Mouse (Mus musculus) adrenal gland, adult 8-10 months (tissue): ENCODE data around the gene Faap20. TPM values are rescaled to one million over a fixed set of nuclear protein-coding genes. Genes with fewer than 3 reads are reported as not detected.

Source experiments
- DNase-seq: peaks from one replicate; pipeline ENCODE4 v3.0.0; 2022
- total RNA-seq, 4 experiments: library from RNA; stranded (reverse); gene quantifications; 2 replicates each; pipeline ENCODE4 v1.2.4; 2022

Faap20 gene
- 10 to 100 TPM; 57.4 to 70.1 (median 60.8) TPM for total RNA-seq

DNA sequence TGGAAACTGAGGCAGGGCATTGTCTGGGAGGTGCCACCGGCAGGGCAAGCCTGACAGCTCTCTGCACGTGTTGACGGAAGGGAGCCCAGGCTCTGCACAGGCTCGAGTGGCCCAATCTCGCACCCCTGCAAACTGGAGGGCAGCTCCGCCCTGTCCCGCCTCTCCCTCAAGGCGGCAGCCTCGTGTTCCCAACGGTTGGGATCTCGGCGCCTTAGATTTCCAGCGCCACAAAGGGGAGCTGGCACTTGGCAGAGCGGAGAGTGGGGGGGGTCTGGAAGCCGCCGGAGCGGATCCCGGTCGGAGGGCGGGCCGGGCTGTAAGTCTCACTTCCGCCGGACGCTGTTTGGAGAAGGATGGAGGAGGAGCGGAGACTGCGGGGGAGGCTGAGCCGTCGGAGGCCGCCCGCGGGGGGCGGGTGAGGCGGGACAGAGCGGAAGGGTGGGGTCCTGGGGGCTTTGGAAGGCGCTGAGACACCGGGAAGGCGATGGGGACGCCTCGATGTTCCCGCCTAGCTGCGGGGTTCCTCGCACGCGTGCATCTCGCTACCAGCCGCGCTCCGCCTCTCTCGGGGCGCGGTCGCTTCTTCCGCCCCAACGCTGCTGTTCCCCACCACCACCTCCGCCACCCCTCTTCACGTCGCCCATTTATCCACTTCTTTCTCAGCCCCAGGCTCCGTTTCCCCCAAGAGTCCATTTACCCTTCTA, at the start of gene Faap20:
Faap20 (plus strand) TSS at position 155 of the 704 bp plus-strand sequence.
- peak; percentile 84 for DNase-seq

DNA sequence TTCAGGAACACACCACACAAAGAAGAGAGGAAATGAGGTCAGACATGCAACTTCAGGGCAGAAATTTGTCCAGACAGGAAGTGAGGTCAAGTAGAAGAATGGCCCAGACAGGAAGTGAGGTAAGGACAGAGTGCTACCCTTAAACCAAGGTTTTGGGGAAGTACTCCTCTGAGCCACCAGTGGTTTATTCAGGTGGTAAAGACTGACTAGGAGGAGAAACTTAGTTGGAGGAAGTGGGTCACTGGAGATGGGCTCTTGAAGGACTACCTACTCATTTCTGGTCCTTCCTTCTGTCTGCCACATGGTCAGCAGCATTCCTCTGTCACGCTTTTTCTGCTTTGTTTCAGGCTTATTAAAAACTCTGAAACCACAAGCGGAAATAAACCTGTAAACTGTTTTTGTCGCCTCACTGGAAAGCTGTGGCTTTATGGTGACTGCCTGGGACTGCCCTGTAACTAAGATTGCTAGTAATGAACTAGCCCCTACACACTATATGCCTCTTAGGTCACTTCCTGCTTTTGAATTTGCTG, 48.7 kb upstream of the Faap20 start:
- no peak for DNase-seq

DNA sequence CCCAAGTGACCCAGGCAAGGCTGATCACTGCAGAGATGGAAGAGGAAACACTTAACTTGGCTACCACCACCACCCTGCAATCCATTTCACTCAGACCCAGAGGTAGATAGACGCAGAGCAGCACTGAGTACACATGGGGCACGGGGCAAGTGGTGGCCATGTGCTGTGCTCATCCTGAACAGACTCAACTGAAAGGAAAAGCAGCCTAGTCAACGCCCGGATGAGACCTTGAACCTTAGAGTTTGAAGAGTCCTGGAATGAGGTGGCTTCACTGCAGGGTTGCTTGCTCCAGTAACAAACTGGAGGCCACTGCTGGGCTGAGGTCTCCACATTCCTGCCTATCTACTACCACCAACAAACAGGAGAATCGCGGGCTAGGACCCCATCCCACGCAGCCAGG, 47.8 kb upstream of the Faap20 start:
- DNase-seq: no peak

DNA sequence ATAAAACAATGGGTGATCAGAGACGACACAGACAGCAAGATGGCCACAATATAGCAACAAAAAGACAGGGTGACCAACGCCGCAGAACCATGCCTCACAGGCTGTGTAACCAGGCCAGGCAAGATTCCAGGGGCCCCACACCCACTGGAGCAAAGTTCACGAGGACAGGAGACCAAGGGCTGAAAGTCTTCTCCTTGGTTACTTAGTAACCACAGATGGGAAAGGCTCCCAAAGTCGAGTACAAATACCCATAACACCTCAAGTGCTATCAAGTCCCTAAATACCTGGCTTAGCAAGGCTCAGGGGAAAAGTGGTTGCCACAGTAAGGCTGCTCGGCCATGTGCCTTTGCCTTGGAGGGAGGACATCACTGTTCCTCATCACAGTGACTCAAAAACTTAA, 43.7 kb upstream of the Faap20 start:
- DNase-seq: no peak

DNA sequence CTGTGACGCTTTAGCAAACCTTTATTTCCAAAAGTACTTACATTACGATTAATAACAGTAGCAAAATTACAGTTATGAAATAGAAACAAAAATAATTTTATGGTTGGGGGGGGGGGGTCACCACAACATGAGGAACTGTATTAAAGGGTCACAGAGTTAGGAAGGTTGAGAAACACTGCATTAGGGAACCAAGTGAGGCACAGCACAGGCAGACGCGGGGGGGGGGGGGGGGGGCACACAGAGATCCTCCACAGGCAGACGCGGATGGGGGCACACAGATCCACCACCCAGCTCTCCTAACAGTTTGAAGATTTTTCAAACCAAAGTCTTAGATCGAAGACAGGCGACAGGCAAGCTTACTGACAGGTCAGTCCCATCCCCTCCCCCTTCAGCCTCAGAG, 43.1 kb upstream of the Faap20 start:
- DNase-seq: no peak

DNA sequence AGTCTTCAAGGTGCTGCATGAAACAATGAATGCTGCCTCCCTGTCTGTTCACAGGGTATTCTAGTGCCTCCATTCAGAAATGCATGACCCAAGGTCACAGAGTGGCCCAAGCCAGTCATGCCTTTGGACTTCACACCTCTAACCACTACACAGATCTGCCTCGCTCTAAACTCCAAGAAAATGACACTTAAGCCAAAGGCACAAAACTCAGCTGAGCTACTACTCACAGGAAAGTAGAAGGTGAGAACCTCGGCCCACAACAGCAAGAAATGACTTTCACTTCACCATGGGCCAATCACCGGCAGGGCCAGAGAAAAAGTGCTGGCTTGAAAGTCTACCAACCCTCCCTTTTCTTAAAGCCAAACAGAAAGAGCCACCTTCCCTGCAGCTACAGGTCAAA, 41.8 kb upstream of the Faap20 start:
- DNase-seq: no peak

DNA sequence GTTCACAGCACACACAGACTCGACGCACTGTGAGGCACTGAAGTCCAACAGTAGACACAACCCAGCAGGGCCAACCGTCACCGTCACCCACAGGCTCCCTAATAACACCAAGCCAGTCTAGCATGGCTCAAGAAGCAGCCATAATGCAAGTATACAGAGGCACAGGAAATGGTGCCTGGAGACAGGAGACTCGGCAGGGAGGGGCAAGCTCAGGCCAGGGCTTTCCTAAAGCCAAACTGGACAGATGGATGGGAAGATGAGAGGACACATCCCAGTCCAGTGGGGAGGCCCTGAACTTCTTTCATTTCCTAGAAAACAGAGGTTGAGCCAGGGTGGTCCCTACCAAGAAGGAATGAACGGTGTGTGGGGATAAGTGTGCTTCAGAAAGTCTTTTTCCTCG, 41.0 kb upstream of the Faap20 start:
- no peak for DNase-seq

DNA sequence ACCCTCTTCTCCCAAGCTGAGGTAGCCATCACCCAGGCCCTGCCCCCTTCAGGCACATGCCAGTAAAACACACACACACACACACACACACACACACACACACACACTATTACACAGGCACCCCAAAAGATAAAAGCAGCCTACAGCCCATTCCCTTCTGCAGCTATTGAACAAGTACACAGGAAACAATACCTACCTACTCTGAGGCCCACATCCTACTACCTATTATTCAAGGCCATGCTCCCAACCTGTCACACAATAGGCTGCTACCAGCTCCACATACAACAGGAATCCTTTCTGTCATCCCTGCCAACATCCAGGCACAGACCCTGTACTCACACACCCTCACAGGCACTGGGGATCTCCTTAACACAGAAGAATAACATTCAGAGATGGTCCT, 40.5 kb upstream of the Faap20 start:
- DNase-seq: no peak

DNA sequence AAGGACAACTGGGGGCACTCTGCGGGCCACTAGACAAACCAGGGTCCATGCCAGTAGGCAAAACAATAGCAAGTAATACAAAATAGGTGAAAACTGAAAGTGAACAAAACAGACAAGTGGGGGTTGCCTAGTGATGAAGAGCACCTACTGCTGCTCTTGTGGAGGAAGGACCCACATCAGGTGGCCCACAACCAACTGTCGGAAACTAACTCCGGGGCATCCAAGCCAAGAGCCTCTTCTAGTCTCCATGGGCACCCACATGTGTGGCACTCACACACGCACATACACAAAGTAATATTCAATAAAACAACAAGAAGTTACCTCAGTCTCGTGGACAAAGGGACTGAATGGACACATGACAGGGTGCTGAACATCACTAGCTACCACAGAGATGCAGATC, 40.1 kb upstream of the Faap20 start:
- no peak for DNase-seq

DNA sequence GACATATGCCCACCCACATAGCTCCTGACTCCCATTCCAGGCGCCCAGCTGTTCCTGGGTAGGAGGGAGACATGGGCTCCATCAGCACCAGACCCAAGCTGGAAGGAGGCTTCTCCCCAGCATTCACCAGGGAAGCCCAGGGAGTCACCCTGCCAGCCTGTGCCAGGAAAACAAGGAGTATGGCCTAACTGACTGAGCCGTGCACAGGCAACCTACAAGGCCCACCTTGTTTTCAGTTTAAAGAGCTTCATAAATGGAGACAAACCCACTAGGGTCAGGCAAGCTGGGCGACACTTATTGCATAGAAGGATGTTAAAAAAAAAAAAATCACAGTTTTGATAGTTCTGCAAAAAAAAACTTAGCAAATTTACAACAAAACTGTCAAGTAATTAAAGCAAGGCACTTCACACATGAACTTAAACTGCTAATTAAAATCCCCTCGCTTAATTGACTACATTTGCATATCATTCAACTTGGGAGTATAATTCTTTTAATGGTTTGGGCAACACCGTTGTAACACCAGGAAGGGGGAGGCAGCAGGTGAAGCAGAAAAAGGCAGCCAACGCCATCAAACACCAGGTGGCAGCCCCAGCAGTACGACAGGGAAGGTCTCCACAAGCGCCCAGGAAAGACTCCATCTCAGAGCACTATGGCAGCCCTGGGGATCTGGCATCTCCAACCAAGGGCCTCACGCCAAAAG, 36.4 kb upstream of the Faap20 start:
- no peak for DNase-seq

DNA sequence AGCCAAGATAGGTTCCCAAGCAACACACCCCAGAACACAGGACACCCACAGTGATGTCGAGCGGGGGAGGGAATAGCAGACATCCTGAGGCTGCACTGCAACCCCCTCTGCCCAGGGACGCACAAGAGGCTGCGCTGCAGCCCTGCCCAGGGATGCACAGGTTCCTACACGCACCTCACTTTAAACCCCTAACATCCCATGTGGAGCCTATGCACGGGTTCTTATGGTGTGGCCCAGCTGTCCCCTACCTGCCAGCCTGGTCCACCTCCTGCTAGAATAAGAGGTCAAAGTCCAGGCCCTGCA, 35.9 kb upstream of the Faap20 start:
- DNase-seq: no peak

DNA sequence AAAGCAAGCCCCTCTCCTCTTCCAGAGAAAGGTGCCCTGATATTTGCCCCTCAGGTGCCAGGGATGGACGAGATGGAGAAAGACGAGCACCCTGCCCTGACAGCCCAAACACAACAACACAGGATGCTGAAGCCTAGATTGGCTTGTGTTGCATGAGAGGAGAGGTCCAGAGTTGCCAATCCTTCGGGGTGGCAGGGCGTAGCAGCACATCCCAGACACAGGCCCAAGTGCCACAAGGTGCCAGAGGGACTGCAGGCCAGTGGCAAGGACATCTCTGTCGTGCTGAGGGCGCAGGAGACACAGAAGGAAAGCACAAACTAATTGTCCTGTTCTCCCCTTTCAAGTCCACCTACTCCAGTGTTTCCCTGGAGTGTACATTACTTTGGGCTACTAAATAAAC, 35.4 kb upstream of the Faap20 start:
- no peak for DNase-seq

DNA sequence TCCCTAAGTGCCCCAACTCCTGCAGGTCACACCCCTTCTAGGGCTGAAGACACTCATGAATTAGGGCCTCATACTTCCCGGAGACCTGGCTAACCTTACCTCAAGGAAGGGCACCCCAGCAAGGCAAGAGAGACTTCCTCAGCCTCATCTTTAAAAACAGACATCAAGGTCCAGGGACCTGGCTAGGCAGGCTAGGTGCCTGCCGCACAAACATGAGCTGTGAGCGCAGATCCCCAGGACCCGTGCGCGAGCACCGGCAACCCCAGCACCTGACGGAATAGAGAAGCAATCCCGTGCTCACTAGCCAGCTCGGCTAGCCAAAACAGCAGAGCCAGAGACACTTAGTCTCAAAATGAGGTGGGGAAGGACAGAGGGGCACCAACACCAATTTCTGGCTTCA, 34.8 kb upstream of the Faap20 start:
- DNase-seq: no peak

DNA sequence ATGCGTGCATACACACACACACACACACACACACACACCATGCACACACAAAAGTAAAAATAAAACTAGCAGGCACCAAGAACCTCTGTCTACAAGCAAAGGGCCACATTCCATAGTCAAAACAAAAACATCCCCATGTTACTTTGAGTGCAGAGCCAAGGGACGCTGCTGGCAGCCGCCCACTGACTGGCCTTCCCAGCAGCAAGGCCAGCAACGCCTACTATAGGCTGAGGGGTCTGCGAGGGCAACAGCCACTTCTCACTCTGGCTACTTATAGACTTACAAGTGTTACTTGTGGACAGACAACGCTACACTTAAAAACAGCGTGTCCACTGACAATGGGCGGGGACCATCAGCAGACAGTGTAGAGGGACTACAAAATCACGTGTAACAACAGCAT, 34.4 kb upstream of the Faap20 start:
- DNase-seq: no peak

DNA sequence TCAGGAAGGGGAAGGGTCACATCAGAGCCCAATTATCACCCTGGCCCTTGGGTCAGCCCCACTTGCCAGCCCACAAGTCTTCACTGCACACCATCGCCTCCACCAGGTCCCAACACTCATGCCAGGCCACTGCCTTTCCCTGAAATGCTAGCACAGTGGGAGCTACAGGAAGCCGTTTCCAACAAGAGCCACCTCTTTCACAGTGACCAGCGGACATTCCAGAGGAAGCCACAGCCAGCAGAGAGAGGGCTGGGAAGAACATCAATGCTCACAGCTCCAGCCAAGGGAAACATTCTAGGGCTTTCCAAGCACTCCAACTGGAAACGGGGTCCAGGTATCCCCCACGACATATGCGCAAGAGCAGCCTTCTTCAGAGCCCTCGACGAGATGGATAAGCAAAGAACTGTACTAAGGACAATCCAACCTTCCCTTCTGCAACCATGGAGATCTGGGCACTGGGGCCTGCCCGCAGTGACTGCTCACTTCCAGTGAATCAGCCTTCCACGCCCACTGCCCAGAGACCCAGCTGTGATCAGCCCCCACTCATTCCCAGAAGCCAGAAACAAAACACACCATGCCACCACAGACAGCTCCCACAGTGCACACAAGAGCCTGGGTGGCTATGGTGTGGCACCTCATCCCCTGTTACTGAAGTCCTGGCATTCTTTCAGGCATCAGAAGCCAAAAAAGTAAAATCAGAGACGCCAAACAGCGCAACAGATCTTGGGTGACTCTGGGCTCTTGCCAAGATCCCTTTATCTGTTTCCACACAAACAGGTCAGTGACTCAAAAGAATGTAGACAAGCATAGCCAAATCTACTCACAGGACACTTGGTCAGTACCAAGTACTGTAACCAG, 33.6 kb upstream of the Faap20 start:
- peak; percentile 66 for DNase-seq

DNA sequence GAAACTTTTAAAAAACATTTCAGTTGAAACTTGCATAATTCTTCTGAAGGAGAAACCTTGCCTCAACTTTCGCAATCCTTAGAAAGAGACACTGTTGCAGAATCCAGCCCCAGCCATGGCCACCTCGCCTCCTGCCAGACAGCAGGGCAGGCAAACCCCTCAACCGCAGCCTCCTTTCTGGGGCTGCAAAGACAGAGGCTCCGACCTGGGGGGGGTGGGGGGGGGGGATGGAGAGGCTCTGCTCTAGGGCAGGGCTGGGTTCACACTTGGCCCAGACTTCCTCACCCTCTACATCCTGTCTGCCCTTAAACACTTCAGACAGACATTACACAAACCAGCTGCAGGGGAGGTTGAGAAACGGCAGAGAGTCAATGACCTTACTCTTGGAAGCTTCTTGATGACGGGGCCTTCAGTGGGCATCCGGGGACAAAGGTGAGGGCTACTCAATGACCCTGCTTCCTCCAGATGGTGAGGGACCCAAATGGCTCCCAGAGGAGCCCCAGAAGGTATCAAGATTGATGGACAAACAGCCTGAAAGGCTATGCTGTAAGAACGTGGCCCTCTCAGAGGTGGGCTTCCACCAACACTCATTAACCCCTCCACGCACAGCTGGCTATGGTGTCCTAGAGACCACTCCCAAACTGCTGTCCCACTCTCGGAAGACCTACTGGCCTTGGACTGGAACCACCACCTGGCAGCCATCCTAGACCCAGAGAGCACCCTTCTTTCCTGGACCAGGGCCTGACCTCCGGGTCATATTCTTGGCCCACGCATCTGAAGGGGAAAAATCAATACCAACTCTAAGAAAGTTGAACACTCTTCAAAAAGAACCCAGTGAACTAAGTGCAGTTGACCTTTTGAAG, 32.1 kb upstream of the Faap20 start:
- DNase-seq: peak; percentile 83

DNA sequence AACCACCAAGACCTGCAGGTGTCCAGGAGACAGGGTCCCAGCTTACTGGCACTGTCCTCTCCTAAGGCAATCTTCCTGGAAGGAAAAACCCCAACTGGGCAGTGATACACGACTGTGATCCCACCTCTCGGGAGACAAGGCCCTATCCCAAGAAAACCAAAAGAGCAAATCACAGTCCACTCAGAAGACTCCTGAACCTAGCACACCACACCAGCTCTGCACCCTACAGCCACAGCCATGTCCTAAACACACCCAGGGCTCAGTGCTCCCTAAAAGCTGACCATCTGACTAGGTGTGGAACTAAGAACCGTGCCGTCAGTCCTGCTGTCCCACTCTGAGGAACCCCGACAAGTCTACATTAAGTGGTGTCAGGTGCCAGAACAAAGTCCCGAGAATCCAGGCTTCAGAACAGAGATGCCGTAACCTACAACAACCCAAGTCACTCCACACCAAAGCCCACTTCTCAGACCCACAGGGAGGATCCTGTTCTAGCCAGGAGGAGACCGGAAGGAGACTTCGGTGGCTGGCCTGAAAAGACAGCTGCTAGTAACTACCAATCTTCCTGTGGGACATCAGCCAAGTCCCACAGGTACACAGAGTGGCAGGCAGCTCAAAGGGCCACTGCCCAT, 31.4 kb upstream of the Faap20 start:
- DNase-seq: no peak

DNA sequence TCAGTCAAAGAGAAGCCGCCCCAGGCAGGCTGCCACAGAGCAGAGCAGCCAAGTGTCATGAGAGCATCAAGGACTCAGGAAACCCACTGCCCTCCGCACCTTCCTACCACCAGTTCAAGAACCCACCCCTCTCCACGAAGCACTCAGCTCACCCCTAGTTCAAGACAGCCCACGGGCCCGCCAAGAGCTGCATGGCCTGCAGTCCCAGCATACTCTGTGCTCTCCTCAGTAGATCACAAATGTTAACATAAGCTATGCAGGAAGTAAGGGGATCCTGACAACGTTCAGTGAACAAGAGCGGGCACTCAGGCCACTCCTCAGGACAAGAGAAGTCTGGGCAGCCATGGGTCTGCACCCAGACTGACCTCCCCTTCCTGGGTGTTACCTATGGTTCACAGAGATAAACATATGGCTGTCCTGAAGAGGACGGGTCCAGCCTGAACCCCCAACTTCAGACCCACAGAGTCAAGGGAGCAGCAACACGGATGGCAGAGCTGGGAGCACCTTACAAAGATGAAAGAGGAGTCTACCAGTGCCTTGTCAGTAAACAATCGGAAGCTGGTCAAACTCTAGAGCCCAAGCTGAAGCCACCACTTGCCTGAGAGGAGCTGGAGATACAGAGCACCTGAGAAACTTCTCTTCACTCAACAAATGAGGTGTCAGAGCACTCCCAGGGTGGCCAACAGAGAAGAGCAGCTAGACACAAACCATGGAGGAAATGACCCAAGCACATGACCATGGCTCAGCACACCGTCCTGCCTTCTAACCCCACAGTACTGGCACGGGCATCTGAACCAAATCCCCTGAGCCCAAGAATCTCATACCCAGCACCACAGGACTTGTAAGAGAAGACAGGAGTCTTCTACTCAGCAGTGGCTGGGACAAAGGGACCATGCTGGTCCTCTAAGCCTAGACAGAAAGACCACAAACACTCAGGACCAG, 30.1 kb upstream of the Faap20 start:
- DNase-seq: no peak

DNA sequence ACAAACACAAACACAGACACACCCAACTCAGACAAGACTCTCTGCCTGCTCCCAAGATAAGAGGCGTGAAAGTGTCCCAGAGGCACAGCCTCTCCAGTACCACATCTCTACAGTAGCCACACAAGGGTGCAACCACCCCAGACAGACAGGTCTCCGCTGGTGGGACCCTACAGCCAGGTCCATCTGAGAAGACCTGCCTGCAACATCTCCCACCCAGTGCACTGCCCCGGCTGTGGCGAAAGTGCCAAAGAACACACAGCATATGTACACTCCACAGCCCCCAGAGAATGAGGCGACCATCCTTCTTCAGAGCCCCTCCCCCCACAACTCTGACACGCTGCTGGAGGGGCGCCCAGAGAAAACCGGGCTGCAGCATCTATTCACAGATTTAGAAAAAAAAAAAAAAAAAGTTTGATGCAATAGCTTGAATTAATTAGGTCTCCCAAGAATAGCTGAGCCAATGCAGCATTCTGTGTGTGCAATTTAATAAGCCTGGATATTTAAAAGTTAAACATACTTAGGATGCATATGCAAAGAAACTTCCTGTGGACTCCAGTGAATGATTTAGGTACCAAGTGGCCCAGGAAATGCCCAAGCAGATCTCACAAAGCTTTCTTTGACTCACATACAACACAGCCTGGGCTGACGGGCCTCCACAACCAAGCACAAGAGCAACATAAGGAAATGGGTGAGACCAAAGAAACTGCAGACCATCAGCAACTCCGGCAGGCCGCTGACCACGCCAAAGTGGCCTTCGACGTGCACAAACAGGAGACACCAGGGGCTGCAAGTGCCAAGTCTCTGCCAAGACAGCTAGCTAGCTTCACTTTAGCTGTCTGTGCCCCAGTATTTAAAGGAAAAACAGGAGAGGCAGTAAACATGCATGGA, 29.1 kb upstream of the Faap20 start:
- no peak for DNase-seq

DNA sequence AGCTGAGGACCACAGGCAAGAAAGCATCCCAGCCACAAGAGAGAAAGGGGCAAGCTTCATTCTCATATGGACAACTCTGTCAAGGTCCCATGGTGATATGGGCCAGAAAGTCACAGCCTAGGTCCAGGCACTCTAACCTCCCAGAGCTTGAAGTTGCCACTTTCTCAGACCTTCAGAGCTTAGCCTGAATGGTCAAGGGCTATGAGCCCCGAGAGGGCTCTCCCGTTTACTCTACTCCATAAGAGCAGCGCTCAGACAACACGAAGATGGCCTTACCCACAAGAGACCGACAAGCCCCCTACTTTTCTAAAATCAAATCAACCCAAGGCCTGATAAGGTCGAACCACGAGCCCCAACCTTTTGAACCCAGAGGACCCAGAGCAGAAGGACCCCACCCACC, 28.5 kb upstream of the Faap20 start:
- no peak for DNase-seq
